Mouse (Mus musculus) neural tube, embryonic 12.5 days (tissue): ENCODE results near the gene Gm20379. TPM values are rescaled to one million over a fixed set of nuclear protein-coding genes. Genes with fewer than 3 reads are reported as not detected.

ENCODE experiments used
- ATAC-seq: fragments of 200-750 bp; cut with Nextera tagmentation; 2 replicates; pipeline ENCODE4 v1.8.0; 2017; ENCODE audit warnings: low read depth, mild to moderate bottlenecking, moderate TSS enrichment, moderate library complexity; ENCODE audit not compliant: low FRiP score
- H3K27ac ChIP-seq: fragments of 300-500 bp; sonication (generic); 2 replicates; pipeline ENCODE4 v1.5.1; 2016
- H3K27me3 ChIP-seq: fragments of 300-500 bp; sonication (generic); replicated peaks from 2 replicates; pipeline ENCODE4 v1.6.1; 2016; ENCODE audit warnings: mild to moderate bottlenecking
- H3K36me3 ChIP-seq: fragments of 300-500 bp; sonication (generic); 2 replicates; pipeline ENCODE4 v1.6.1; 2016; ENCODE audit warnings: mild to moderate bottlenecking
- H3K4me1 ChIP-seq: fragments of 300-500 bp; sonication (generic); 2 replicates; pipeline ENCODE4 v1.6.1; 2016
- H3K4me2 ChIP-seq: fragments of 300-500 bp; sonication (generic); replicated peaks from 2 replicates; pipeline ENCODE4 v1.6.1; 2016; ENCODE audit warnings: mild to moderate bottlenecking
- H3K4me3 ChIP-seq: fragments of 300-500 bp; sonication (generic); 2 replicates; pipeline ENCODE4 v1.5.1; 2016
- H3K9ac ChIP-seq: fragments of 300-500 bp; sonication (generic); 2 replicates; pipeline ENCODE4 v1.6.1; 2016; ENCODE audit warnings: mild to moderate bottlenecking
- H3K9me3 ChIP-seq: fragments of 300-500 bp; sonication (generic); 2 replicates; pipeline ENCODE4 v1.6.1; 2016; ENCODE audit warnings: mild to moderate bottlenecking
- WGBS: fragments of 180-500 bp; shearing (Covaris S2); methylation state at CpG from one replicate; pipeline ENCODE4 v1.1.7; 2016; 5-methylcytosine and 5-hydroxymethylcytosine counted together
- polyA plus RNA-seq: library from polyadenylated mRNA; unstranded; fragments of >200 nt; fragmentation: Nextera tagmentation; extraction: Ambion mirVana; gene quantifications from 2 replicates; pipeline ENCODE4 v1.2.1, GENCODE M21; 2016

Gm20379 gene
- polyA plus RNA-seq, 1 experiment from 2014 or later: 1.1 TPM

- no peak overlapping the region for H3K9ac ChIP-seq
- H3K27me3 ChIP-seq: no peaks in the 10 kb centered on the region
- H3K27ac ChIP-seq: no peak overlapping the region
- no peak overlapping the region for H3K4me3 ChIP-seq
- no peaks in the 10 kb centered on the region for H3K9me3 ChIP-seq
- H3K4me2 ChIP-seq: no peak overlapping the region
- H3K36me3 ChIP-seq: peaks cover 25% of the 10 kb centered on the region
- no peaks in the 10 kb centered on the region for H3K4me1 ChIP-seq
- 90% methylated on average over 3 of the region's 3 CpGs for WGBS
- no peak for ATAC-seq
Measured at GRCm38 (mm10) chr13:92339787-92340186, 34.0 kb downstream of the Gm20379 start.

- WGBS: 88% methylated on average over 8 of the region's 8 CpGs
- Histone ChIP-seq H3K27ac (no peak overlapping the region), H3K36me3 (peaks cover 38% of the 10 kb centered on the region), H3K4me3 (no peak overlapping the region), H3K27me3 (no peaks in the 10 kb centered on the region), H3K9ac (no peak overlapping the region), H3K4me1 (no peaks in the 10 kb centered on the region), H3K4me2 (no peak overlapping the region), H3K9me3 (no peaks in the 10 kb centered on the region)
- ATAC-seq: no peak
Measured at GRCm38 (mm10) chr13:92344033-92344432, 38.3 kb downstream of the Gm20379 start.

DNA sequence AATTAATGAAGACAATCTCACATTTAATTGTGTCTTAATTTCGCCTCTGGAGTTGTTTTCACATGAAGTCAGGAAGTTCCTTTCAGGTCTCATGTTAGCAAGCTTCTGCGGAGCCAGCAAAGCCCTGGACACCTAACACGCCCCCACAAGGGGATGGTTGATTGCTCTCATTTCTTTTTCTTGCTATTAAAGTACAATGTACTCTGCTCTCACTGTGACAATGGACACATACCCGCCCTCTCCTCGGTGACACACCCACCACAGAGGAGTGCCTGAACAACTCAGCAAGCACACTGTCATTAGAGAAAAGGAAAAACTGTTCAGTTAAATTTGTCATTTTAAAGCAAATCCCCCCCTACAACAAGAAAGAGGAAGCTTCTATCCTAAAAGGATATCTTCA is 40.6 kb downstream of the Gm20379 start:
- Histone ChIP-seq H3K4me3 (no peak overlapping the region), H3K9ac (no peak overlapping the region), H3K4me1 (no peaks in the 10 kb centered on the region), H3K9me3 (no peaks in the 10 kb centered on the region), H3K4me2 (no peak overlapping the region), H3K27ac (no peak overlapping the region), H3K36me3 (peaks cover 39% of the 10 kb centered on the region), H3K27me3 (no peaks in the 10 kb centered on the region)
- ATAC-seq: no peak
- WGBS: 60% methylated on average over 5 of the region's 5 CpGs

DNA sequence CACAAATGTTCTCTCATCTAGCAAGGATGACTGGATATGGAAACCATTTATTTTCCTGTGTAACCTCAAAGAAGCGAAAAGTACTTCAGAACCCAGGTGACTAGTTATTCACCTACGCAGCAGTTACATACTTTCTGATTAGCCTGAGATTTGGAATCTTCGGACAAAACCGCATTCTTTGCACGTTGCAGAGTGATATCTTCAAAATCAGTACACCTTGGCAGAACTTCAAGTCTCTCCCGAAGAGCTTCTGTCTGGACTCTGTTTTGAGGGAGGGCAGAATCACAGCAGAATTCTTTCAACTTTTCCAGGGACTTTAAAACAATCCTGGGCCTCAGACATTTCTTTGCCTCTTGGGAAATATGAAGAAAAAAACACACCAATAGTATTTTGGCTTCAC is 45.3 kb downstream of the Gm20379 start:
- H3K27me3 ChIP-seq: no peaks in the 10 kb centered on the region
- H3K4me1 ChIP-seq: peaks cover 11% of the 10 kb centered on the region
- H3K4me3 ChIP-seq: no peak overlapping the region
- H3K36me3 ChIP-seq: peaks cover 16% of the 10 kb centered on the region; the same call in 1 of the 2 replicates
- WGBS: 95% methylated on average over 6 of the region's 6 CpGs
- H3K27ac ChIP-seq: no peak overlapping the region
- H3K4me2 ChIP-seq: no peak overlapping the region
- H3K9ac ChIP-seq: no peak overlapping the region
- ATAC-seq: no peak
- no peaks in the 10 kb centered on the region for H3K9me3 ChIP-seq

- Histone ChIP-seq H3K36me3 (peaks cover 9% of the 10 kb centered on the region), H3K9me3 (no peaks in the 10 kb centered on the region), H3K9ac (peak overlapping the region; percentile 53), H3K27me3 (no peaks in the 10 kb centered on the region), H3K4me1 (peaks cover 15% of the 10 kb centered on the region), H3K4me2 (peak overlapping the region; percentile 96), H3K27ac (no peak overlapping the region), H3K4me3 (peak overlapping the region; percentile 63)
- 28% methylated on average over 4 of the region's 4 CpGs for WGBS
- peak; percentile 0; the same call in 1 of the 2 replicates for ATAC-seq
Measured at GRCm38 (mm10) chr13:92353956-92354355, 48.2 kb downstream of the Gm20379 start.

DNA sequence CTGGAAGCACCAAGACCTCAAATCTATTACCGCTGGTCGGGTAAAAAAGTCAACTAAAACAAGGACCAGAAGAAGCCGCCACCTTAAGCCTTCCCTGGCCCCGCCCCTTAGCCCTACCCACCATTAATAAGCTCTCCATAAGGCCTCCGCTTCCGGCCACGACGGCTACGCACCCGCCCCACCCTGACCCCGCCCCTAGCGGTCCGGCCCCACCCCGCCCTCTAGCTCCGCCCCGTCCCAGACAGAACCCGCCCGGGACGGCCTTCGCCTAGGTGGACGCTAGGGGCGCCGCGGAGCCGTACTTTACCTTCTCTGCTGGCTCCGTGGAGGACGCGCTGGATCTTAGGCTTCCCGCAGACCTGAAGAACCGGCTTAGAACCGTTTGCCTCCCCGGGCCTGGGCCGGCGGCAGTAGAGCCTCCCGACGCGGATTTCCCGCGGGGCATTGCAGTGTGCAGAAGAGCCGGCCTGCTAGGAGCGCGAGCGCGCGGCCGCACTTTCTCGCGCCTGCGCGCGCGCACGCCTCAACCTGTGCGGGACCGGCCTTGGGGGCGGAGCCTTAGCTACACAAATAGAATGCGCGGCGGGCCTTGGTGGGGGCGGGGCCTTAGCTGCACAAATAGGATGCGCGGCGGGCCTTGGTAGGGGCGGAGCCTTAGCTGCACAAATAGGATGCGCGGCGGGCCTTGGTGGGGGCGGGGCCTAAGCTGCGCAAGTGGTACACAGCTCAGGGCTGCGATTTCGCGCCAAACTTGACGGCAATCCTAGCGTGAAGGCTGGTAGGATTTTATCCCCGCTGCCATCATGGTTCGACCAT is 48.9 kb downstream of the Gm20379 start, which contains the start of the genes Dhfr and Msh3:
Gene Dhfr, plus strand, starts transcription at position 271 of the 816 bp plus-strand sequence.
Gene Msh3, minus strand, starts transcription at position 548 of the 816 bp plus-strand sequence.
- ATAC-seq: peak; percentile 97
- Histone ChIP-seq H3K4me1 (peaks cover 15% of the 10 kb centered on the region), H3K4me2 (peak within 1 kb of the TSS; percentile 96), H3K27me3 (no peaks in the 10 kb centered on the region), H3K36me3 (peaks cover 6% of the 10 kb centered on the region), H3K4me3 (peak within 1 kb of the TSS; percentile 63), H3K27ac (peak within 1 kb of the TSS; percentile 87), H3K9me3 (no peaks in the 10 kb centered on the region), H3K9ac (peak within 1 kb of the TSS; percentile 67)
- under 1% methylated on average over 76 of the region's 76 CpGs for WGBS

GRCm38 (mm10) chr13:92355272-92355643 is 49.5 kb downstream of the Gm20379 start:
- under 1% methylated on average over 24 of the region's 24 CpGs for WGBS
- Histone ChIP-seq H3K4me3 (peak overlapping the region; percentile 63), H3K27ac (no peak overlapping the region), H3K9me3 (no peaks in the 10 kb centered on the region), H3K4me2 (peak overlapping the region; percentile 96), H3K4me1 (peaks cover 15% of the 10 kb centered on the region), H3K9ac (peak overlapping the region; percentile 62), H3K27me3 (no peaks in the 10 kb centered on the region), H3K36me3 (peaks cover 6% of the 10 kb centered on the region)
- ATAC-seq: peak; percentile 52

DNA sequence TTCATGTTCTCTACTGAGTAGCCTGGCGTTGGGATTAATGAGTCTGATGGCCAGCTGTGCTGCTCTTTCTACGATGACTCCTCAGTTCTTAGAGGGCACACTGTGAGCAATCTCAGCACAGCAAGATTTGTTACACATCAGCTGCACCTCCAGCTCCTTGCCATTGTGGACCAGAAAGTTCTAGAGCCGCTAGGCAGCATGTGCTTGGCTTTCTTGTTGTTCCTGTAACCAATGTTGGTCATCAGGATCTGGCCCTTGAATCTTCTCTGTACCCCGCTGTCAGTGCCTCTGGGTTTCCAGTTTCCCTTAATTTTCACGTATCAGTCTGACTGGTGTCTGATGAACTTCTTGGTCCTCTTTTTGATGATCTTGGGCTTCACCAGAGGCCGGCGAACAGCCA is 50.6 kb downstream of the Gm20379 start:
- H3K4me1 ChIP-seq: peaks cover 15% of the 10 kb centered on the region
- ATAC-seq: no peak
- H3K9ac ChIP-seq: no peak overlapping the region
- H3K4me3 ChIP-seq: no peak overlapping the region
- no peaks in the 10 kb centered on the region; the same call in none of the 2 replicates for H3K36me3 ChIP-seq
- H3K27me3 ChIP-seq: no peaks in the 10 kb centered on the region
- peak overlapping the region; percentile 96 for H3K4me2 ChIP-seq
- H3K9me3 ChIP-seq: no peaks in the 10 kb centered on the region
- H3K27ac ChIP-seq: no peak overlapping the region
- 72% methylated on average over 7 of the region's 7 CpGs for WGBS

Other genes with a start within 250 kb of the Gm20379 start
- 0.52 and 0.56 TPM in 2 replicates for gene Rasgrf2, start 174.3 kb upstream of the Gm20379 start, polyA plus RNA-seq
- gene Dhfr, start 48.7 kb downstream of the Gm20379 start, polyA plus RNA-seq: 10.6 and 11.5 TPM in 2 replicates
- 30.1 and 30.2 TPM in 2 replicates for gene Msh3, start 49.0 kb downstream of the Gm20379 start, polyA plus RNA-seq
- gene Ankrd34b, start 119.9 kb downstream of the Gm20379 start, polyA plus RNA-seq: 0.45 and 0.52 TPM in 2 replicates
- gene Fam151b, start 178.0 kb downstream of the Gm20379 start, polyA plus RNA-seq: not detected in 2 replicates
- gene Zfyve16, start 224.9 kb downstream of the Gm20379 start, polyA plus RNA-seq: 9.5 and 11.2 TPM in 2 replicates